Mouse (Mus musculus) heart, postnatal 0 days (tissue): ENCODE measurements around the gene Lama4. TPM values are rescaled to one million over a fixed set of nuclear protein-coding genes. Genes with fewer than 3 reads are reported as not detected.

Experiments
- ATAC-seq: fragments of 200-750 bp; cut with Nextera tagmentation; 2 replicates; pipeline ENCODE4 v1.8.0; 2017; ENCODE audit warnings: low read depth, moderate number of reproducible peaks, moderate library complexity; ENCODE audit not compliant: insufficient read depth
- DNase-seq: peaks from one replicate; pipeline ENCODE4 v3.0.0-alpha.2; 2016; ENCODE audit warnings: low spot score
- H3K27ac ChIP-seq: fragments of 300-500 bp; sonication (generic); 2 replicates; pipeline ENCODE4 v1.5.1; 2014; ENCODE audit warnings: low read depth, mild to moderate bottlenecking
- H3K27me3 ChIP-seq: fragments of 300-500 bp; sonication (generic); 2 replicates; pipeline ENCODE4 v1.6.1; 2014; ENCODE audit warnings: low read length, mixed read lengths; ENCODE audit not compliant: control insufficient read depth, insufficient read depth
- H3K36me3 ChIP-seq: fragments of 300-500 bp; sonication (generic); replicated peaks from 2 replicates; pipeline ENCODE4 v1.6.1; 2014; ENCODE audit warnings: low read length, mixed read lengths; ENCODE audit not compliant: control insufficient read depth, insufficient read depth
- H3K4me1 ChIP-seq: fragments of 300-500 bp; sonication (generic); 2 replicates; pipeline ENCODE4 v1.6.1; 2014; ENCODE audit warnings: antibody characterized with exemption; ENCODE audit not compliant: control insufficient read depth, insufficient read depth
- H3K4me2 ChIP-seq: fragments of 300-500 bp; sonication (generic); 2 replicates; pipeline ENCODE4 v1.6.1; 2014; ENCODE audit warnings: low read depth, mild to moderate bottlenecking, low read length, moderate library complexity
- H3K4me3 ChIP-seq: fragments of 300-500 bp; sonication (generic); 2 replicates; pipeline ENCODE4 v1.5.1; 2014; ENCODE audit warnings: low read depth, low read length
- H3K9ac ChIP-seq: fragments of 300-500 bp; sonication (generic); replicated peaks from 2 replicates; pipeline ENCODE4 v1.6.1; 2014; ENCODE audit warnings: low read depth, low read length, mixed read lengths
- H3K9me3 ChIP-seq: fragments of 300-500 bp; sonication (generic); replicated peaks from 2 replicates; pipeline ENCODE4 v1.6.1; 2016; ENCODE audit warnings: low read length; ENCODE audit not compliant: control insufficient read depth
- CTCF ChIP-seq: IDR thresholded peaks from 2 replicates; pipeline ENCODE4 v1.5.1; 2016; ENCODE audit warnings: antibody characterized with exemption, control low read depth, low read depth
- EP300 ChIP-seq: IDR thresholded peaks from 2 replicates; pipeline ENCODE4 v1.6.1; 2016; ENCODE audit warnings: antibody characterized with exemption, low read depth
- WGBS: fragments of 180-500 bp; shearing (Covaris S2); extraction: QIAGEN DNeasy Blood & Tissue Kit; methylation state at CpG from one replicate; pipeline ENCODE4 v1.1.7; 2014; 5-methylcytosine and 5-hydroxymethylcytosine counted together
- polyA plus RNA-seq: library from polyadenylated mRNA; unstranded; fragments of >200 nt; fragmentation: Nextera tagmentation; extraction: Ambion mirVana; gene quantifications from 2 replicates; pipeline ENCODE4 v1.2.1, GENCODE M21; 2015
- total RNA-seq: library from RNA; depleted of rRNA; stranded (reverse); fragments of >200 nt; gene quantifications from 2 replicates; pipeline ENCODE4 v1.2.3, GENCODE M21; 2014; ENCODE audit warnings: low replicate concordance

Gene Lama4
- total and polyA plus RNA-seq, 2 experiments from 2014 or later, result 72.2 to 120 TPM

DNA sequence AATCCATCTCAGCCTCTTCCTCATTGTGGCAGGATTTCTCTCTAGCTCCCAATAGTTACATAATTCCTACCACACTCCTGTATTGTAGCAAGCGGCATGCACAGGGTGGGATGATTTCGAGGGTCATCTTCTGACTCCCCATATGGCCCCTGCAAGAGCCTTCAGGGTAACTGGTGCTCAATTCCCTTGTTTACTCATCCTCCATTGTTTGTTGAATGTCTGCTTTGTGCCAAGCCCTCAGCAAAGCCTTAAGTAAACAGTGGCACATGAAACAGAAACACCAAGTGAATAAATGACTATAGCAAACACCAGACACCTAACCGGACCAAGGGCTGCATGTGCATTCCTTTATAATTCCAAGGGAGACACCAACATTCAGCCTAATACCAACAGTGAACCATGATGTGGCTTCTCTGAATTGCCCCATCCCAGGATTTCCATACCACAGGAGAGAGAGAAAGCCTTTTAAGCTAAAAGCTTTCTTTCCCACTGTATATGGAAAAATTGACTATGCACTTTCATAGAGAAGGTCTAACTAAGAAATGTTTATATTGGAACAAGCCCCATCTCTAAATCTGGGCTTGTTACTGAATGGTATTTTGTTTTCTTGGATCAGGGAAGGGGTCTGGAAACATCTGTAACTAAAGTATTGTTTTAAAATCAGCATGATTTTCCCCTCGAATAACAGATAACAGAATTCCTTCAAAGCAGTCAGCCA, 19.2 kb downstream of the Lama4 start:
- DNase-seq (peak; percentile 45), ATAC-seq (no peak)
- Histone ChIP-seq H3K27me3 (no peaks in the 10 kb centered on the region), H3K9me3 (no peaks in the 10 kb centered on the region), H3K4me2 (no peak overlapping the region), H3K27ac (peak overlapping the region; percentile 41), H3K4me1 (peaks cover 24% of the 10 kb centered on the region), H3K36me3 (no peaks in the 10 kb centered on the region), H3K9ac (no peak overlapping the region), H3K4me3 (no peak overlapping the region)
- TF ChIP-seq EP300, result no peak
- TF ChIP-seq CTCF, result no peak
- 65% methylated on average over 4 of the region's 4 CpGs for WGBS

- ATAC-seq (peak; percentile 65), DNase-seq (no peak)
- Histone ChIP-seq H3K4me2 (no peak overlapping the region), H3K4me1 (peaks cover 22% of the 10 kb centered on the region), H3K9ac (no peak overlapping the region), H3K36me3 (0 out of 2 replicates have a peak, but pooled peaks cover 4% of the 10 kb centered on the region), H3K27me3 (no peaks in the 10 kb centered on the region), H3K4me3 (no peak overlapping the region), H3K27ac (peak overlapping the region; percentile 44), H3K9me3 (no peaks in the 10 kb centered on the region)
- TF ChIP-seq CTCF (no peak), EP300 (peak; percentile 54; the same call in 1 of the 2 replicates)
- WGBS, result 77% methylated on average over 3 of the region's 3 CpGs
These were observed 20.7 kb downstream of the Lama4 start for GRCm38 (mm10) chr10:38986053-38986452.

GRCm38 (mm10) chr10:38992827-38993226, 27.5 kb downstream of the Lama4 start:
- H3K27me3 ChIP-seq, result no peaks in the 10 kb centered on the region
- H3K4me1 ChIP-seq, result peaks cover 20% of the 10 kb centered on the region
- no peak overlapping the region for H3K4me2 ChIP-seq
- peak; percentile 73 for ATAC-seq
- 0 out of 2 replicates have a peak, but pooled peaks cover 12% of the 10 kb centered on the region for H3K36me3 ChIP-seq
- WGBS, result 91% methylated on average over 1 of the region's 1 CpGs
- no peak overlapping the region for H3K9ac ChIP-seq
- no peaks in the 10 kb centered on the region for H3K9me3 ChIP-seq
- H3K27ac ChIP-seq, result peak overlapping the region; percentile 57
- TF ChIP-seq CTCF (no peak), EP300 (peak; percentile 24; the same call in 1 of the 2 replicates)
- DNase-seq, result no peak
- no peak overlapping the region for H3K4me3 ChIP-seq

DNA sequence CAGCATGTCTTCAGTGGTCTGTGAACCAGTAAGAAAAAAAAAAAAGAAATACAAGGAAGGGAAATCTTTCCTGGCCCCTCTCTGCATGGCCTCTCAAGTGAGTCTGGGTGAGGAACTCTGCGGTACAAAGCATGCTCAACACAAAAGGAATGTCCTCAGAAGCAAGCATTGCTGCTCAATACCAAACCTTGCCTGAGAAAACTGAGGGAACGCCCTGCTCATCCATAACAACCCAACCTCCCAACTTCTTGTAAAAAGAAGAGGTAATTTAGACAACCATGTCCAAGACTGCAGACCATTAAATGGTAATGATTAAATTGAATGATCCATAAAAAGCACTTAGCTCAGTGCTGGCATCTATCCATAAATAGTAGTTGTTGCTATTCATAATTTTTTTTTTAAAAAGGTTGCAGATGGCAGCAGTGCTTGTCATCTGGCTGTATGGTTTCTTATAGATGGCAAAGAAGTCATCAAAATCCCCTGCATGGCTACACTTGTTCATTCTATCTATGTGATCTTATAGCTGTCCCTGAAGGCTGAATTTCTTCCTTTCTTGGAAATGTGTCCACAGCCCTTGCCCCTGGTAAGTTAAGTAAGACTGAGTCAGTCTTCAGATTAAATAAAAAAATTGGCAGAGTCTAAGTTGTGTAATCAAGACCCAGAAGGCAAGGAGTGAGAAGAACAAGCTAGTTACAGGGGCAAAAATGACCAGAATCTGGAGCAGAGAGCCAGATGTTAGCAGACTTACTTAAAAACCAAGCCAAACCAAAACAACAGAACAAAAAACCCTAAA, 28.5 kb downstream of the Lama4 start:
- TF ChIP-seq CTCF (no peak), EP300 (no peak)
- Histone ChIP-seq H3K4me3 (no peak overlapping the region), H3K9ac (no peak overlapping the region), H3K27me3 (no peaks in the 10 kb centered on the region), H3K4me1 (peaks cover 20% of the 10 kb centered on the region), H3K9me3 (no peaks in the 10 kb centered on the region), H3K36me3 (0 out of 2 replicates have a peak, but pooled peaks cover 12% of the 10 kb centered on the region), H3K4me2 (no peak overlapping the region), H3K27ac (no peak overlapping the region; the same call in 1 of the 2 replicates)
- ATAC-seq (no peak), DNase-seq (no peak)
- 78% methylated on average over 2 of the region's 2 CpGs for WGBS

GRCm38 (mm10) chr10:38994719-38995450, 29.6 kb downstream of the Lama4 start:
- no peak overlapping the region for H3K4me3 ChIP-seq
- H3K4me1 ChIP-seq, result peaks cover 20% of the 10 kb centered on the region
- no peak overlapping the region for H3K9ac ChIP-seq
- H3K4me2 ChIP-seq, result no peak overlapping the region
- H3K36me3 ChIP-seq, result 0 out of 2 replicates have a peak, but pooled peaks cover 12% of the 10 kb centered on the region
- no peak for TF ChIP-seq EP300
- no peak for TF ChIP-seq CTCF
- H3K27me3 ChIP-seq, result no peaks in the 10 kb centered on the region
- H3K9me3 ChIP-seq, result no peaks in the 10 kb centered on the region
- DNase-seq (no peak), ATAC-seq (no peak)
- WGBS, result 78% methylated on average over 9 of the region's 9 CpGs
- H3K27ac ChIP-seq, result no peak overlapping the region
